Mouse (Mus musculus): ENCODE data around the gene Pkn1.
A peak's percentile ranks its signal among the peaks of the same experiment; 100 is the strongest.

Gene Pkn1

DNA sequence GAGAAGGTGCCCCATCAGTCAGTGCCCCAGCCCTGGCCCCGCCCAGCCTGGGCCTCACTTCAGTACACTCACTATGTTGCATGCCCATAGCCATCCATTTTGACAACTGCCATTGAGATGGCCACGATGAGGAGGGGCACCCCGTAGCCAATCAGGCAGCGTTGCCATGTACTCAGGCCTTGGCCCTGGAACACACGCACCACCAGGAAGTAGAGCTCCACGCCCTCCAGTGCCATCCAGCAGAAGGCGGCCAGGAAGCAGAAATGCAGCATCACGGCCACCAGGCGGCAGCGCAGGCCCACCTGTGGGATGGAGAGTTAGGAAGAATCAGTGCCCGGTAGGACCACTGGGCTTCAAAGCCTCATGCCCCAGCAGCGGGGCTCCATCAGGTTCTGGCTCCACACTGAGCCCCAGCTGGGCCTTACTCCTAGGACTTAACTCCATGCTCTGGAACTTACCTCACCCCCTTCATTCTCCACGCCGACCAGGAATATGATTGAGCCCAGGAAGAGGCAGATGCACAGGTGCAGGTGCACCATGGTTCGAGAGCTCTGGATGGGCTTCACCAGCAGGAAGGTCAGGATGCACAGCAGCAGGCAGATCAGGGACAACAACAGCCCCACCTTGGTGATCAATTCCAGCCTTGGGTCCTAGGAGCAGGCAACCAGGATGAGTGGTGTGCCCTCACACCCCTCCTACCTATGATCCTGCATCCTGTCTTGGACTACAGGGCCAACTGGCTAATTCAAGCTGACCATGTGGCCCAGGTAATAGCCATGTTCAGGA, 25.9 kb upstream of the Pkn1 start:
- DNase-seq (ENCODE audit: inconsistent age in 2 of 2, low spot score in 1 of 2): peak; percentile 95 to 97

DNA sequence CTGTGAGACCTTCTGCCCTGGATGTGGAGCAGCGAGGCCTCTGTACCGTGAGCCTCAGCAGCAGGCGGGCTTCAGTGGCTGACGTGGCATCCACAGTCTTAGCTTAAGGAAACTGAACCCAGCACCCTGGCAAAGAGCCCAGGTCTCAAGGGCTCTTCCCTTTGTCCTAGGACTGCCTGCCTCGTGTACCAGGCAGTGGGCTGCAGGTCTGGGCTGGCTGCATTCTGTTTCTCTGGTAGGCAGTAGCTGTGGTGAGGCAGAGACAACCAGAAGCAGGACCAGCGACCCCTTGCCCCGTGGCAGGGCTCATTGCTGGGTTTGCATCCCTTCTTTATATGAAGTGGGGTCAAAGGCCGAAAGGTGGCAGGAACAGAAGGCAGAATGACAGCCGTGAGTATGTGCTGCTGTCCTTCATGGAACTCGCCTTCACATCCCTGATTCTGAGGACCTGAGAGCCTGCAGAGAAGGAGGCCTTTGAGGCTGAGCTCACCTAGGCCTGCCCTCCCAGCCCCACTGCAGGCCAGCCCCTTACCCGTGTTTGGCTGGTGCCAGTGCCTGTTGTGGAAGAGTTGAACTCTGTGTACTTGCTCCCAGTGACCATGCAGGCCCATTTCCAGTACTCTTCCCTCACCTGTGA, 24.6 kb upstream of the Pkn1 start:
- DNase-seq (ENCODE audit: inconsistent age in 2 of 2, low spot score in 1 of 2): peak; percentile 37 to 51

DNA sequence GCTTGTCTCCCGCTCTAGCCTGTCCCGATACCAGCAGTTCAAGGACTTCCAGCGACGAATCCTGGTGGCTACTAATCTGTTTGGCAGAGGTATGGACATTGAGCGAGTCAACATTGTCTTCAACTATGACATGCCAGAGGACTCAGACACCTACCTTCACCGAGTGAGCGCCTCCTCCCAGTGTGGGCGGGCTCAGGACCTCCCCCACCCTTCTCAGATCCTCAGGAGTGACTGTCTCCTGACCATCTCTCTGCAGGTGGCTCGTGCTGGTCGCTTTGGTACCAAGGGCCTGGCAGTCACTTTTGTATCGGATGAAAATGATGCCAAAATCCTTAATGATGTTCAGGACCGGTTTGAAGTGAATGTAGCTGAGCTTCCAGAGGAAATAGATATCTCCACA, 23.7 kb upstream of the Pkn1 start:
- DNase-seq (ENCODE audit: inconsistent age in 2 of 2, low spot score in 1 of 2): peak in 1 of 2 experiments; percentile 45

- peak; percentile 67 to 78 for DNase-seq (ENCODE audit: inconsistent age in 2 of 2, low spot score in 1 of 2)
Measured at GRCm38 (mm10) chr8:83721405-83722025, 22.5 kb upstream of the Pkn1 start.

DNA sequence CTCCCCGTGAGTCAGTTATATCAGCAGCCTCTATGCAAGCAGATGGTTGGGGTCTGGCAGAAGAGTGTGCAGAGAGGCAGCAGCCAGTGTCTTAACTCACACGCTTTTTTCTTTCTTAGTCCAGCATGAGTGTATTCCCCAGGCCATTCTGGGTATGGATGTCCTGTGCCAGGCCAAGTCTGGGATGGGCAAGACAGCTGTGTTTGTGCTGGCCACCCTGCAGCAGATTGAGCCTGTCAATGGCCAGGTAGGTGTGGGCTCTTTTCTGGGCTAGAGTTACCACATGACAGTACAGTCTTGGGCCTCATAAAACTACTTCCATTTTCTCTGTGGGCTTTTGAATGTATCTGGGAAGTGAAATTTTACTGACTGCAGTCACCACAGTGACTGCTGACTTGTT, 20.7 kb upstream of the Pkn1 start:
- DNase-seq (ENCODE audit: inconsistent age in 2 of 2, low spot score in 1 of 2): no peak

- no peak for DNase-seq (ENCODE audit: inconsistent age in 2 of 2, low spot score in 1 of 2)
Measured at GRCm38 (mm10) chr8:83719048-83719447, 20.1 kb upstream of the Pkn1 start.

GRCm38 (mm10) chr8:83716563-83716962, 17.6 kb upstream of the Pkn1 start:
- DNase-seq (ENCODE audit: inconsistent age in 2 of 2, low spot score in 1 of 2): no peak

GRCm38 (mm10) chr8:83715771-83716170, 16.8 kb upstream of the Pkn1 start:
- DNase-seq (ENCODE audit: inconsistent age in 2 of 2, low spot score in 1 of 2): peak in 1 of 2 experiments; percentile 46

- peak; percentile 98 to 99 for DNase-seq (ENCODE audit: inconsistent age in 2 of 2, low spot score in 1 of 2)
Measured at GRCm38 (mm10) chr8:83715031-83715690, 16.2 kb upstream of the Pkn1 start, which contains the start of gene Ddx39. Gene Ddx39, plus strand, starts transcription at chr8:83715177.

DNA sequence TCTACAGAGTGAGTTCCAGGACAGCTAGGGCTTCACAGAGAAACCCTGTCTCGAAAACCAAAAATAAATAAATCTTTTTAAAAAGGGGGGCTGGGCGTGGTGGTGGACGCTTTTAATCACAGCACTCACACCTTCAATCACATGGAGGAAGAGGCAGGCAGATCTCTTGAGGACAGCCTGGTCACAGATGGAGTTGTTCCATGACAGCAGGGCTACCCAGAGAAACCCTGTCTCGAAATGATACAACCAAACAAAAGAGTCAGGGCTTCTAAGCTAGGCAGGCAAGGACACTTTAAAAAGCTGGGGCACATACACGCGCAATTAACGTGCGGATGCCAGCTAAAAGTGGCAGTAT, 15.7 kb upstream of the Pkn1 start:
- DNase-seq (ENCODE audit: inconsistent age in 2 of 2, low spot score in 1 of 2): no peak

GRCm38 (mm10) chr8:83707554-83707953, 8.6 kb upstream of the Pkn1 start:
- no peak for DNase-seq (ENCODE audit: inconsistent age in 2 of 2, low spot score in 1 of 2)

GRCm38 (mm10) chr8:83706411-83706810, 7.4 kb upstream of the Pkn1 start:
- DNase-seq (ENCODE audit: inconsistent age in 2 of 2, low spot score in 1 of 2): no peak

DNA sequence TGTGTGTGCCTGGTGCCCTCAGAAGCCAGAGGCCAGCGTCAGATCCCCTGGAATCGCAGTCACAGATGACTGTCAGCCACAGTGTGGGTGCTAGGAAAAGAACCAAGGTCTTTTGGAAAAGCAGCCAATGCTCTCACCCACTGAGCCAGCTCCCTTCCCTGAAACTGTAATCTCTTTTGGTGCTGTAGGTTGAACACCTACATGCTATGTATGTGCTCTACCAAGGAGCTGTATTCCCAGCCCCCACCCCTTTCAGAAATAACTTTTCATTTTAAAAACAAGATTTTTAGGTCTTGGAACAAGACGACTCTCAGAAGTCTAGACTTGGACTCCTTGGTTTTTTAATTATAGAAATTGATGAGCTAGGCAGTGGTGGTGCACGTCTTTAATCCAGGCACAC, 4.4 kb upstream of the Pkn1 start:
- DNase-seq (ENCODE audit: inconsistent age in 2 of 2, low spot score in 1 of 2): no peak

DNA sequence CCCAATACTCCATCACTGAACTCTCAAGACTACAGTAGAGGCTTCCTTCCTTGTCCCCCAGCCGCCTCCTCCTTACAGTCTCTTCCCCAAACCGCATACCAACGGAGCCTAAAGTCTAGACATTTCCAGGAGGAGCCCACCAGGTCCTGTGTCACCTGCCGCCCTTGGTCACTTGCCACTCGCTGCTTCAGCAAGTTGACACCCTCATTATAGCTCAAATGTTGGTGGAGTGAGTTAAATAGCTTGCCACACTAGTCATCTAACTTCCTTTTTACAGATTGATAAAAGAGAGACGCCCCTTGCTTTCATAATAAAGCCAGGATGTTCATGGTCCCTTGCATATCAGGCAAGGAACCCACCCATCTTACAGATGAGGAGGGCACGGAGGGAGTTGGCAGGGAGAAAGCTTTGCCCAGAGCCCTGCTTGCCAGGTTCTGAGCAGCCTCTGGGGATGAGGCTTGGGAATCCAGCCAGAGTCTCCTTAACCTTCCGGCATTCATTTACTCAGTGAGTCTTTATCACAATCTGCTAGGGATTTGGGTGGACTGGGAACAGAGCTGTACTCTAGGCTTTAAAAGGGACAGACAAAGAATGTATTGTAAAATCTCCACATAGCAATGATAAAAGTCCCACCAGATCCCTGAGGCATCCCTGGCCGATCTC, 1.6 kb upstream of the Pkn1 start:
- DNase-seq (ENCODE audit: inconsistent age in 2 of 2, low spot score in 1 of 2): peak in 1 of 2 experiments; percentile 51

- no peak for DNase-seq (ENCODE audit: inconsistent age in 2 of 2, low spot score in 1 of 2)
Measured at GRCm38 (mm10) chr8:83699566-83699965, 587 bp upstream of the Pkn1 start.

GRCm38 (mm10) chr8:83698291-83698660, 703 bp downstream of the Pkn1 start:
- DNase-seq (ENCODE audit: inconsistent age in 2 of 2, low spot score in 1 of 2): peak; percentile 59 to 84

DNA sequence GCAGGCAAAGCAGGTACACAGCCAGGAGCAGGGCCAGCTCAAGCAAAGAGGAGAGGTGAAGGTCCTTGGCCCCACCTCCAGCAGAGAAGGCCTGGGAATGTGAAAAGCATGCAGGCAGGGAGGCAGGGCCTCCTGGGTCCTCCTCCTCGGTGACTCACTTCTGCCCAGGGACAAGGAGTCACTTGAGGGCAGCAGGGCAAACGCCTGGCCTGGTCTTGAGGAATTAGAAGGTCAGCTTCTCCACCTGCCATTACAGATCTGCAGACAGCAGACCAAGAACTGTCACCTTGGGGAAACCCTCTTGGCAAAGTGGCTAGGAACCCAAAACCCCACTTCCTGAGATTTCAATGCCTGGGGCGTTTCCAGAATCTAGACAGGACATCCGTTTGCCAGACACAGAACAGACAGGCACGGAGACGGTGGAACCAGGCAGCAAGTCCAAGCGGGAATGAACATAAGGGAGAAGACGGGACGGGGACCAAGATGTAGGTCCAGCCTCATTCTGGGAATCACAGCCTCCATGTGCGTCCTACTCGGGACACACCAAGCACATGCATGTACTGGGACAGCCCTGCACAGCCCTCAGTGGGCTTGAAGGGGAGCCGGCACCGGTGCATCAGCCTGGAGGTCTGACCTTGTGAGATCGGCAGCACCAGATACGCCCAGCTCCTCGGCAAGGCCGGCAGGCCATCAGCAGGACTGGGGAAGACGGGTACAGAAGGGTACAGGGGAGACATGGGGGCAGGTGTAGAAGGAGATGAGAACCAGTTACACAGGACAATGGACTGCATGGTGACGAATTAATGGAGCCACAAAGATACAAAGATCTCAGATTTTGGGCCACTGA, 1.4 kb downstream of the Pkn1 start:
- peak; percentile 90 to 95 for DNase-seq (ENCODE audit: inconsistent age in 2 of 2, low spot score in 1 of 2)

DNA sequence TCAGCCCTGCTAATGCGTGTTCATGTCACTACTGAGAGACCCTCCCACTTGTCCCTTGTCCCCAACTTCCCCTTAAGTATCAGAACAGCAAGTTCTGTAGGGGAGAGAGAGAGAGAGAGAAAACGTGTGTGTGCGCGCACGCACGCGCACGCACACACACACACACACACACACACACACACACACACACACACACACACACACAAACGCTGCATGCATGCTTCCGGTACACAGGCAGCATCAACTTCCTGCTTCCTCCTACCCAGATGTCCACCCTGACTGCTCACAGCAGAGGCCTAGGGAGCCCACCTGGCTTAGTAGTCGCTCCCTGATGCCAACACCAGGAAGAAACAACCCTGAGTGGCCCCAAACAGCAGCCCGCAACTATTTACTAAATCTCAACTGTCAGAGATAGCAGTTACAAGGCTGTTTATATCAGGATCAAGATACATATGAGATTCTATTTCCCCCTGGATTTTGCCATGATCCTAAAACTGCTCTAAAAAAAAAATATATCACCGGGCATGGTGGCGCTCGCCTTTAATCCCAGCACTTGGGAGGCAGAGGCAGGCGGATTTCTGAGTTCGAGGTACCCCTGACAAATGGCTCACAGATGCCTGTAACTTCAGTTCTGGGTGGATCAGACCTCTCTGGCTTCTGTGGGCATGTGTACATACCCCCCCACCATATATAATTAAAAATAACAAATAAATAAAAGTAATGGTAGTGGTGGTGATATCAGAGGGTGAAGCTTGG, 3.5 kb downstream of the Pkn1 start:
- no peak for DNase-seq (ENCODE audit: inconsistent age in 2 of 2, low spot score in 1 of 2)

DNA sequence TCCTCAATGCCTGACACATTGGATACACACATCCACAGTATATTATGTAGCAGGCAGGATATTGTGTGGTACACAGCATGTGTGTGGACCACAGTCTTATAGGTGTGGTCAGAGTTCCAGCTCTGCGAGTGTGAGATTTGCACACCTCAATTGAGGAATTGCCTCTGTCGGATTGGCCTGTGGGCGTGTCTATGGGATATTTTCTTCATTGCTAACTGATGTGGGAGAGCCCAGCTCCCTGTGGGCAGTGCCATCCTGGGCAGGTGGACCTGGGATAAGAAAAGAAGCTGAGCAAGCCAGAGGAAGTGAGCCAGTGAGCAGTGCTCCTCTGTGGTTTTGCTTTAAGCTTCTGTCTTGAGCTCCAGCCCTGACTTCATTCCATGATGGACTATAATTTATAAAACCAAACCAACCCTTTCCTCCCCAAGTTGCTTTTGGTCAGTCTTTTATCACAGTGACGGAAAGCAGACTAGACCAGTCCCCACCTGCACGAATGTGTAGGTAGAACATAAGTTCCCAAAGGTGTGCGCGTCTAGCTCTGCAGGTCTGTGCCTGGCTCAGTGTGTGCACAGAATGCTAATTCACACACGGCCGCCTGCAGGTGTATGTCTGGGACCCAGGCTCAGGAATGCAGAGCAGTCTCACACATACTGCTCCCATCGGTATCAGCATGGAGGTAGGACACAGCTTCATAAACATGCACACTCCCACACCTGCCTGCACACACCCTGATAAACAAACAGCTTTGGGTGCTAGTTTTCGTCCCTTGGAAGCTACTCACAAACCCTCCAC, 4.4 kb downstream of the Pkn1 start:
- DNase-seq (ENCODE audit: inconsistent age in 2 of 2, low spot score in 1 of 2): no peak
